Mouse (Mus musculus) cerebellum, adult 11 months (tissue): ENCODE measurements around the gene Arhgap19.

Source experiments
- DNase-seq: peaks from one replicate; pipeline ENCODE4 v3.0.0; 2022

Arhgap19 gene

GRCm38 (mm10) chr19:41738429-41738805 lies 63.4 kb downstream of the Arhgap19 start:
- no peak for DNase-seq

GRCm38 (mm10) chr19:41737657-41738428 lies 64.0 kb downstream of the Arhgap19 start:
- DNase-seq, result no peak

DNA sequence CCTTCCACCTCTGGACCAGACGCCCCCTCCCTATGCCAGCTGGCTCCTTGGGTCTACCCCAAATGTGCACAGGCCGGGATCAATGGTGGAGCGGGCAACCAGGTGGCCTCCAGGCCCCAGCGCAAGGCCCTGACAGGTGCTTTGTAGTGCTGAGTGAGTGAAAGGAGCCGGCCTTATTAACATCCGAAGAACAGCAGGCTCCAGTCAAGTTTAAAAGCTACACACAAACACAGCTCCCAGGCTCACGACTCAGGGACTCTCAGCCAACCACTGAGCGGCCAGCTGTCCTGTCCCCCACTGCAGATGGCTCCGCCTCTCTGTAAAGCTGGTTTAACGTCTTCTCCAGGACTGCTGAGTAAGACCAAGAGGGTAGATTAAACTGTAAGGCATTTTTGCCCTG lies 67.2 kb downstream of the Arhgap19 start:
- DNase-seq, result no peak

DNA sequence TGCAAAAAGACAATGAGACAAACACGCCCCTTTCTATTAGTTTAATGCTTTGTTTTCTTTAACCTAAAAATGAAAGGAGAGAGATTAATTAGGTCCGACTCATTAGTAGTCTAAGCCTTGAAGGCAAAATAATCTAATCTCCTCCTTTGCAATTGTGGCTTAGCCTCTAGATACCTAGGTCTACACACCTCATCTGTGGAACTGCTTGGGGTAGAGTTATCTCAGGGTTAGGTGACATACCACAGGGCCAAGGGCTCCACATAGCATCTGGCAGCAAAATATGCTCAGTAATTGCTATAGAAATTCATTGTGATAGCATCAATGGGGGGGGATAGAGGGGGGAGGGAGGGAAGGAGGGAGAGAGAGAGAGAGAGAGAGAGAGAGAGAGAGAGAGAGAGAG lies 76.4 kb downstream of the Arhgap19 start:
- DNase-seq, result no peak

DNA sequence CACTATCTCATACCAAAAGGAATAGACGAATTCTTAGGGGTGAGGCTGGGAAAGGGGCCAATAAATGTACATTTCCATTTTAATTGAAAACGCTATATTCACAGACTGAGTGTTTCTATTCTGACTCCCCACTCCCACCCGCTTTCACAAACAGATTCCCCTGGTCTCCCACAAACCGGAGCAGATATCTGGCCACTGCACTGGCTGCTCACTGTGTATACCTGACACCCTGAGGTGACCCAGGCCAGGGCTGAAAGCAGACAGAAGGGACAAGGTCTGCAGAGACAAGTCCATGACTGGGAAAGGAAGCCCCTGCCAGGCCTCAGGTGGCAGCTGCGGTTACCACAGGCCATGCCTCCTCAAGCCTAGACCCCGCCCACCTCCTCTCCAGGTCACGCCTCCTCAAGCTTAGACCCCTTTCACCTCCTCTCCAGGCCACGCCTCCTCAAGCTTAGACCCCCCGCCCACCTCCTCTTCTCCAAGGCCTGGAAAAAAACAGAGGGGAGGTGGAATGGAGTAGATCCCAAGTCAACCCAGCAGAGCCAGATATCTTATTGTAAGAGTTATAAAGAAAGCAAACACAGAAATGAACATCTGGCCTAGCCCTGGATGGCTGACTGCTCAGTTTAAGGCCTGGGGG lies 76.9 kb downstream of the Arhgap19 start:
- no peak for DNase-seq

DNA sequence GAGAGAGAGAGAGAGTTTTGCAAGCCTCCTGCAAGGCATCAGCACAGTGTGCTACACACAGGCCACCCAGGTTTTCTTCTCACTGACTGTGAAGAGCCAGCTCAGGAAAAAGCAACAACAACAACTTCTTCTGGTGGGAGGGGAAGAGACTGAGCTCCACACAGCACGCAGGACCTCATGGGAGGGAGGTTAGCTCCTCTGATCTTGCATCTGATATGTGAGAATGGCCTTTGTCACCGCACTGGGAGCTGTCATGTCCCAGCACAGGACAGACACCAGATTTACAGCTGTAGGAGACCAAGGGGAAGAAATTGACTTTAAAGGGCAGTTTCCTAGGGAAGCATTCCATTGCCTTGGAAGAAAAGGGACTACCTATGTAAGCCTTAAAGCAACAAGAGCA lies 78.5 kb downstream of the Arhgap19 start:
- no peak for DNase-seq

DNA sequence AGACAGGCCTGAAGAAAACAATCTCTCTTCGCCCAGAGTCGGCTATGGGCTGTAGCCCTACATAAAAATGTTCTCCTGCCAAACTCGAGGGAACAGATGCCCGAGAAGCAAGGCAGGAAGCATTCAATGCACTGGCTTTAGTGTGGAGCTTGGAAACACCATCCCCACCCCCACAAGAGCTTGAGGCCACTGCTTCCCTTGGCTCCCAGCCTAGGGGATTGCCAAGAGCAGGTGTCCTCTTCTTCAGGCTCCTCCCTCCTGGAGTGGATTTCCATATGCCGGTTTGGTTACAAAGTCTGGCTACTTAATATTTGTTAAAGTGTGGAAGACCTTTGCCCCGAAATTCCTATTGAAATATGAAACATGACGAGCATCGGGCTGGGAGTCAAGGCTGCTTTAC lies 82.4 kb downstream of the Arhgap19 start:
- DNase-seq, result no peak
